Mouse (Mus musculus): ENCODE data around the gene Sec14l1. TPM values are rescaled to one million over a fixed set of nuclear protein-coding genes. Genes with fewer than 3 reads are reported as not detected.
A peak's percentile ranks its signal among the peaks of the same experiment; 100 is the strongest.

Sec14l1 gene
- polyA plus RNA-seq, 1 experiment from 2014 or later, result 36.5 TPM

DNA sequence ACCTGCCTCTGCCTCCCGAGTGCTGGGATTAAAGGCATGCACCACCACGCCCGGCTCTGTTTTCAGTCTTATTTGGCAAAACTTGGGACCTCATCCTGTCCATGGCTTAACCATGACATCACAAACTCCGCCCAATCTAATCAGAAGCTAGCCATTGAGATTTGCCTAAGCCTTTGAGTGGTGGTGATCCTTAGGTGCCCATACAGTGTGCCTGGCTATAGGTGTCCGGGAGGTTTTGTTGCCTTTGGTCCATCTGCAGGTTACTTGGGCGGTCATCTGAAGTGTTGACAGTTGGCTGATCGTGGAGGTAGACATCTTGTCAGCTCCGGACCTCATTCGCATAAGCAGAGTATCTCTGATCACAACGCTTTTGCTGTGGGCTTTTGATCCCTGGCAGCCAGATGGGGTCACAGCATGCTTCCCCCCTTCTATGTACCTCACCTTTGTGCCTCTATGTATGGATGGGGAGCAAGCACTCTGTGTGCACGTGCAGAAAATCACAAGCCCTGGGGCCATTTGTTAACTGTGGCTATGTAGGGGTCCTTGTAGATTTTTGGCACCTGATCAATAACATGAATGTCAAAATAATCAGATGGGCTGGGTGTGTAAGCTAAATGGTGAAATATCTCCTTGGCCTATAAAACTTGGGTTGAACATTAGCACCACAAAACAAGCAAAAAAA is 2.9 kb upstream of the Sec14l1 start:
- no peak for ATAC-seq (ENCODE audit: low FRiP score, low TSS enrichment)
- H3K4me2 ChIP-seq (replicated peaks; ENCODE audit: low read depth, low read length), result no peak overlapping the region
- H3K4me1 ChIP-seq (ENCODE audit: control insufficient read depth, insufficient read depth, low read length), result peaks cover 21% of the 10 kb centered on the region
- H3K36me3 ChIP-seq (ENCODE audit: control insufficient read depth, insufficient read depth, low read length), result no peaks in the 10 kb centered on the region
- H3K27ac ChIP-seq (ENCODE audit: low read depth, low read length), result no peak overlapping the region
- H3K9me3 ChIP-seq (ENCODE audit: control insufficient read depth, low read length), result no peaks in the 10 kb centered on the region
- H3K4me3 ChIP-seq (ENCODE audit: low read length), result no peak overlapping the region
- 89% methylated on average over 11 of the region's 11 CpGs for WGBS
- H3K9ac ChIP-seq (ENCODE audit: low read depth, low read length), result no peak overlapping the region
- no peaks in the 10 kb centered on the region for H3K27me3 ChIP-seq (ENCODE audit: control insufficient read depth, insufficient read depth, low read length)

DNA sequence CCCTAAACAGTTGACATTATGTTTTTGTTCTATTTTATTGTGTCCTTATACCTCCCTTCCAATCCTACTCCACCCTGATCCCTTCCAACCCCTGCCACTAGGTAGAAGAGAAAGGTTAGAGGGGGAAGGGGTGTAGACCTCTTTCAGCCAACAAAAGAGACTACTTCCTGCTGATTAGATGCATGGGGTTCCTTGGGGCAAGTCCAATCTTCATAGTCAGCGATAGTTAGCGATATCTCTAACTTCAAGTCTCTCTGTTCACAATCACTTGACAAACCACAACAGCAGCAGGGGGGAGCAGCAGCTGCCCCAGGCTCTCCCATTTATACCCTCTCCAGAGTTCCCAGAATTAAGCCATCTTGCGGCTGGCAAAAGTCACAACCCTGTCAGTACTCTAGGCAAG is 2.3 kb upstream of the Sec14l1 start:
- WGBS, result 71% methylated on average over 3 of the region's 3 CpGs
- Histone ChIP-seq H3K4me2 (replicated peaks; ENCODE audit: low read depth, low read length) (no peak overlapping the region), H3K27ac (ENCODE audit: low read depth, low read length) (no peak overlapping the region), H3K27me3 (ENCODE audit: control insufficient read depth, insufficient read depth, low read length) (no peaks in the 10 kb centered on the region), H3K4me3 (ENCODE audit: low read length) (no peak overlapping the region), H3K9ac (ENCODE audit: low read depth, low read length) (no peak overlapping the region), H3K9me3 (ENCODE audit: control insufficient read depth, low read length) (no peaks in the 10 kb centered on the region), H3K4me1 (ENCODE audit: control insufficient read depth, insufficient read depth, low read length) (peaks cover 27% of the 10 kb centered on the region), H3K36me3 (ENCODE audit: control insufficient read depth, insufficient read depth, low read length) (peaks cover 2% of the 10 kb centered on the region; the same call in 1 of the 2 replicates)
- ATAC-seq (ENCODE audit: low FRiP score, low TSS enrichment), result no peak

DNA sequence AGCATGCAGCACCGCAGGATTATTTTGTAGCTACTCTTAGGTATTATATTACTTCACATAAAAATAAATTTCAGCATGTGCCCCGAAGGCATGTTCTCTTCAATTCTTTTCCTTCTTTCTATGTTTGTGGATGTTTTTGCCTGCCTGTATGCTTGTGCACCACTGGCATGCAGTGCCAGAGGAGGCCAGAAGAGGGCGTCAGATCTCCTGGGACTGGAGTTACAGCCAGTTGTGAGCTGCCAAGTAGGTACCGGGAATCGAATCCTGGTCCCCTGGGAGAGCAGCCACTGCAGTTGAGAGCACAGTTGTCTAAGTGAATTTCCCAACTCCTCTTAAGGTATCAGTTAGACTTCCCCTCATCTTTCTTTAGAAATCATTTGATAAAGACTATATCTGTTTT is 1.6 kb upstream of the Sec14l1 start:
- no peak overlapping the region for H3K4me2 ChIP-seq (replicated peaks; ENCODE audit: low read depth, low read length)

DNA sequence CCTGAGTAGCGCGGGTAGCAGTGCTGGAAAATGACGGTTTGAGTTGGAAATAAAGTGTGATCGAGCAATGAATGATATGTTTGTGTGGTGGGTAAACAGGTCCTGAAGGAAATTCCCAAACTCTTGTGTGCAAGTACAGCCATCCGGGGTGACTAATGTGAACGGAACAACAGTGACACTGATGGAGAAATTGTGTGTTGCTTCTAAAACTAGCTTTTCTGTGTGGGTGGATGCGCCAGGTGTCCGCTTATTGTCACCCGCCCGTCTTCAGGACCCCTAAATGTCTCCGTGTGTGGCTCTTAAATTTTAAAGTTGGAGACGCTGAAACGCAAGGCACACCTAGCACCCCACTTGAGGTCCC is 757 bp upstream of the Sec14l1 start:
- Histone ChIP-seq H3K9ac (ENCODE audit: low read depth, low read length) (peak overlapping the region; percentile 91), H3K27ac (ENCODE audit: low read depth, low read length) (peak overlapping the region; percentile 98), H3K4me3 (ENCODE audit: low read length) (peak overlapping the region; percentile 86), H3K4me1 (ENCODE audit: control insufficient read depth, insufficient read depth, low read length) (peaks cover 34% of the 10 kb centered on the region), H3K36me3 (ENCODE audit: control insufficient read depth, insufficient read depth, low read length) (peaks cover 5% of the 10 kb centered on the region; the same call in 1 of the 2 replicates), H3K27me3 (ENCODE audit: control insufficient read depth, insufficient read depth, low read length) (no peaks in the 10 kb centered on the region), H3K4me2 (replicated peaks; ENCODE audit: low read depth, low read length) (peak overlapping the region; percentile 69), H3K9me3 (ENCODE audit: control insufficient read depth, low read length) (no peaks in the 10 kb centered on the region)
- no peak for ATAC-seq (ENCODE audit: low FRiP score, low TSS enrichment)
- WGBS, result 38% methylated on average over 13 of the region's 13 CpGs

More for the DNA sequence above, 1.6 kb upstream of the Sec14l1 start:
- Histone ChIP-seq H3K4me3 (ENCODE audit: low read length) (no peak overlapping the region), H3K27me3 (ENCODE audit: control insufficient read depth, insufficient read depth, low read length) (no peaks in the 10 kb centered on the region), H3K9me3 (ENCODE audit: control insufficient read depth, low read length) (no peaks in the 10 kb centered on the region), H3K4me1 (ENCODE audit: control insufficient read depth, insufficient read depth, low read length) (peaks cover 33% of the 10 kb centered on the region), H3K27ac (ENCODE audit: low read depth, low read length) (no peak overlapping the region), H3K9ac (ENCODE audit: low read depth, low read length) (no peak overlapping the region), H3K36me3 (ENCODE audit: control insufficient read depth, insufficient read depth, low read length) (peaks cover 5% of the 10 kb centered on the region; the same call in 1 of the 2 replicates)
- no peak for ATAC-seq (ENCODE audit: low FRiP score, low TSS enrichment)
- WGBS, result 92% methylated on average over 5 of the region's 5 CpGs

DNA sequence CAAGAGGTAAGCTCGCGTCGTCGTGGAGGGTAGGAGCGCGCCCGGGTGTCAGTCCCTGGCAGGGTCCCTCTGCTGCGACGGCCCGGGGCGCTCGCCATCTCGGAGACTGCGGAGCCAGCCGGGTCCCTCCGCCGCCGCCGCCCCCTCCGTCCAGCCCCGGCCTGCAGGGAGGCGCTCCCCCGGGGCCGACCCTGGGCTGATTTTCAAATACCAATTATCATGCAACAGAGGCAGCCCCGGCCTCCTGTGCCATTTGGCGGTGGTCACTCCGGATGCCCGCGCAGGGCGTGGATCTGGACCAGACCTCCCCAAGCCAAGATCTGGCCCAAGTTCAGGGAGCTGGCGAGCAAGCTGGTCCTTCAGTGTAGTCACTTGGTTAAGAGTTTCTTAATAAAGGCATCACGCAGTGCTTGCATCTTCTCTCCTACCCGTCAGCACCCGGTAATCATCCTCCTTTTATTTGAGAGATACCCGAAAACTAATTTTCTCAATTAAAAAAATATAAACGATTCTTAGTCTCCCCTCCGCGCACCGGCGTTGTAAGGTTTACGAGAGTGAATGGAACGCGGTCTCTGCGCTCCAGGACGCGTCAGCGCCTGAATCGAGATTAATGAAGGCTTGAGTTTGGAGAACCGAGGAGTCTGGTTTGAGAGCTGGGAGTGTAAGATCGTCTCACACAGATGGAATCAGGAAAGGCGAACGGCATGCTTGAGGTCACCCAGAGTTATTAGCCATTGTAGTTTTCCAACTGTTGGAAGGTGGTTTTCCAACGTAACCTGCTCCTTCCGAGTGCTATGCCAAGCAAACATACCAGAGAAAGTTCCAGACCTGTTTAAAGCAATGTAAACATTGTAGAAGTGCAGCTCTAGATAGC is 615 bp downstream of the Sec14l1 start:
- Histone ChIP-seq H3K4me1 (ENCODE audit: control insufficient read depth, insufficient read depth, low read length) (peaks cover 46% of the 10 kb centered on the region), H3K9ac (ENCODE audit: low read depth, low read length) (peak overlapping the region; percentile 91), H3K9me3 (ENCODE audit: control insufficient read depth, low read length) (no peaks in the 10 kb centered on the region), H3K4me2 (replicated peaks; ENCODE audit: low read depth, low read length) (peak overlapping the region; percentile 91), H3K4me3 (ENCODE audit: low read length) (peak overlapping the region; percentile 86), H3K27ac (ENCODE audit: low read depth, low read length) (peak overlapping the region; percentile 75; the same call in 1 of the 2 replicates), H3K36me3 (ENCODE audit: control insufficient read depth, insufficient read depth, low read length) (peaks cover 5% of the 10 kb centered on the region; the same call in 1 of the 2 replicates), H3K27me3 (ENCODE audit: control insufficient read depth, insufficient read depth, low read length) (no peaks in the 10 kb centered on the region)
- WGBS, result under 1% methylated on average over 53 of the region's 54 CpGs
- ATAC-seq (ENCODE audit: low FRiP score, low TSS enrichment), result peak; percentile 75

DNA sequence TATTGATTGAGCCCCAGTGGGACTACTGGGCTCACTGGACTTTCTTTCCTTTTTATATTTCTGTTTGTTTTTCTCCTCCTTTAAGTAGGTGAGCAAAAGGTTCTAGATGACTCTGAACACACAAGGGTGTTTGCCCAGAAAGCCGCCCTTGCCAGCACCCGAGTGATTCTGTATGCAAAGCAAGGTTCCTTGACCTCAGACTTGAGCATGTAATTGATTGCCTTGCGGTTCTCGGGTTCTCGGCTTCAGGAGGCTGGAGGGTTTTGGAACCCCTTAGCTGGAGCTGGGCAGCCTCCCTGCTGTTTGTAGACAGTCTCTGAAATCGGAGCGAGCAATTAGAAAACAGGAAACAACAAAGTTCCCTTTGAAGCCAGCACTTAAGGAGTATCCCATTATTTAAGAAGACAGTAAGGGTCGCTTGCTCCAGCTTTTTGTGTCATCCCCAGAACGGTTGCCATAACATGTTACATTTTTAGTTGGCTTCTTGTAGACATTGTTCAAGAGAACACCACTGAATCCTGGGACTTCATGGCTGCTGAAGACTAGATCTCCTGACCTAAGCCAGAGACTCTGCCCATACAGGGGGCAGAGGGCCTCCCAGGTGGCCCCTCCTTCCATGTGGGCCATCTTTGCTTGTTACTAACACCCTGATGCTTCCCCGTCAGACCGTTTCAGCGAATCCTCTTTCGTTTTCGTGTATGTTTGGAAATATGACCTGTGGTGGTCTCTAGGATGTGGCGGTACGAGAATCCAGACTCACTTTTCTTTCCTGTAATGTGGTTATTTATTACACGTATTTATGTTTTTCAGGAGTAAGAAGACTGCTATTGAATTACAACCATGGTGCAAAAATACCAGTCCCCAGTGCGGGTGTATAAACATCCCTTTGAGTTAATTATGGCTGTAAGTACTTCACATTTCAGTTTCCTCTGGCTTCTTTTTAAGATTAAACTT is 1.7 kb downstream of the Sec14l1 start:
- 16% methylated on average over 18 of the region's 18 CpGs for WGBS
- Histone ChIP-seq H3K27ac (ENCODE audit: low read depth, low read length) (peak overlapping the region; percentile 53), H3K4me2 (replicated peaks; ENCODE audit: low read depth, low read length) (peak overlapping the region; percentile 91), H3K9ac (ENCODE audit: low read depth, low read length) (peak overlapping the region; percentile 91; the same call in 1 of the 2 replicates), H3K4me3 (ENCODE audit: low read length) (peak overlapping the region; percentile 86), H3K4me1 (ENCODE audit: control insufficient read depth, insufficient read depth, low read length) (peaks cover 56% of the 10 kb centered on the region), H3K36me3 (ENCODE audit: control insufficient read depth, insufficient read depth, low read length) (peaks cover 5% of the 10 kb centered on the region; the same call in 1 of the 2 replicates), H3K9me3 (ENCODE audit: control insufficient read depth, low read length) (no peaks in the 10 kb centered on the region), H3K27me3 (ENCODE audit: control insufficient read depth, insufficient read depth, low read length) (no peaks in the 10 kb centered on the region)
- no peak for ATAC-seq (ENCODE audit: low FRiP score, low TSS enrichment)

DNA sequence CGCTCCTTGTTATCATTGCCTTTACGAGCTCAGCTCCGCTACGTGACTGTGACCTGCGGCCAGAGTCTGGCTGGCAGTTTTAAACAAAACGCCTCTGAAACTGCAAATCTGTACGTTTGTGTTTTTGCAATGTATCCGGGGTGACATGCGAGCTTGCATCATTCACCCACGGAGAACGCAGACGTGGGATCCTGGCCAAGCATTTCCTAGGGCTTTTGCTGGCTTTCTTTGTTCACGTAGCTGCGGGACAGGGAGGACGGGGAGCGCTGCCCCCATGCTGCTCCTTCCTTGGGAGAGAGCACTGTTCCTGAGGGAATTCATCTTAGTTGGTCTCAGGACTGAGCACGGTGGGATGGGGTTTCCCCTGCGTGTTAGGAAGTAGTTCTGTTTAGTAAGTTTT is 2.4 kb downstream of the Sec14l1 start:
- Histone ChIP-seq H3K27me3 (ENCODE audit: control insufficient read depth, insufficient read depth, low read length) (no peaks in the 10 kb centered on the region), H3K27ac (ENCODE audit: low read depth, low read length) (peak overlapping the region; percentile 53), H3K4me3 (ENCODE audit: low read length) (peak overlapping the region; percentile 86; the same call in 1 of the 2 replicates), H3K9ac (ENCODE audit: low read depth, low read length) (peak overlapping the region; percentile 91; the same call in 1 of the 2 replicates), H3K36me3 (ENCODE audit: control insufficient read depth, insufficient read depth, low read length) (peaks cover 5% of the 10 kb centered on the region; the same call in 1 of the 2 replicates), H3K4me1 (ENCODE audit: control insufficient read depth, insufficient read depth, low read length) (peaks cover 58% of the 10 kb centered on the region), H3K4me2 (replicated peaks; ENCODE audit: low read depth, low read length) (peak overlapping the region; percentile 91), H3K9me3 (ENCODE audit: control insufficient read depth, low read length) (no peaks in the 10 kb centered on the region)
- ATAC-seq (ENCODE audit: low FRiP score, low TSS enrichment), result no peak
- 28% methylated on average over 18 of the region's 18 CpGs for WGBS

DNA sequence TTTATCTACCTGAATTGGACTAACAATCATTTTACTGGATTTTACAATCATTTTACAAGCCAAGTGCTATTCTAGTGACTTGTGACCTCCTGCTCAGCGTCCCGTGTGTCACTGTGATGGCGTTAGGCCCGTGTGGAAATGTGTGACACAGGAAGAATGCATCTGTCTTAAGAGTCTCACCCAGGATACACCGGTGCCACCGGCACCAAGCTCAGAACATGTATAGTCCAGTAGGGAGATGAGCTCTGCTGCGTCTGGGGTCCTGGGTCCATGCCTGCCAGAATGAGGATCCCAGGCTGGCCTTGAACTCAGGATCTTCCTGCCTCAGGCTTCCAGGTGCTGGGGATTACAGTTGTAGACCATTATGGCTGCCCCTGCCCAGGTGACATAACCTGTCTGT is 2.8 kb downstream of the Sec14l1 start:
- Histone ChIP-seq H3K9ac (ENCODE audit: low read depth, low read length) (peak overlapping the region; percentile 91; the same call in 1 of the 2 replicates), H3K27ac (ENCODE audit: low read depth, low read length) (peak overlapping the region; percentile 53; the same call in 1 of the 2 replicates), H3K4me3 (ENCODE audit: low read length) (no peak overlapping the region; the same call in 1 of the 2 replicates)

More for the DNA sequence above, 2.8 kb downstream of the Sec14l1 start:
- Histone ChIP-seq H3K27me3 (ENCODE audit: control insufficient read depth, insufficient read depth, low read length) (no peaks in the 10 kb centered on the region), H3K9me3 (ENCODE audit: control insufficient read depth, low read length) (no peaks in the 10 kb centered on the region), H3K4me2 (replicated peaks; ENCODE audit: low read depth, low read length) (peak overlapping the region; percentile 91; the same call in 1 of the 2 replicates), H3K36me3 (ENCODE audit: control insufficient read depth, insufficient read depth, low read length) (peaks cover 5% of the 10 kb centered on the region; the same call in 1 of the 2 replicates), H3K4me1 (ENCODE audit: control insufficient read depth, insufficient read depth, low read length) (peaks cover 58% of the 10 kb centered on the region)
- 66% methylated on average over 7 of the region's 7 CpGs for WGBS
- no peak for ATAC-seq (ENCODE audit: low FRiP score, low TSS enrichment)

Measured in kidney, embryonic 14.5 days (tissue).